Mouse (Mus musculus) mouse embryonic stem cell (cell line): ENCODE measurements around the gene Baz2b.
"Not testable (repeated sequence)": the region's sequence is repeated elsewhere in the genome, so short reads cannot be mapped to it uniquely, and the experiment has no call there.

ENCODE experiments used
- in situ Hi-C, 2 experiments: fragments of 300-500 bp; cut with MboI; formaldehyde crosslinking; loops; 1 replicate in 1 of 2; 3 replicates in 1 of 2; pipeline ENCODE4 v1.14.3; 2019 to 2020; ENCODE audit warnings: low sequenced_read_pairs in 2 of 2, low pct_unique_long_range_greater_than_20kb in 1 of 2, mixed read lengths in 1 of 2; ENCODE audit not compliant: unreplicated experiment in 1 of 2

Baz2b gene

GRCm38 (mm10) chr2:60147428-60147827 lies 62.2 kb downstream of the Baz2b start:
- in situ Hi-C loops, result no loop called here

DNA sequence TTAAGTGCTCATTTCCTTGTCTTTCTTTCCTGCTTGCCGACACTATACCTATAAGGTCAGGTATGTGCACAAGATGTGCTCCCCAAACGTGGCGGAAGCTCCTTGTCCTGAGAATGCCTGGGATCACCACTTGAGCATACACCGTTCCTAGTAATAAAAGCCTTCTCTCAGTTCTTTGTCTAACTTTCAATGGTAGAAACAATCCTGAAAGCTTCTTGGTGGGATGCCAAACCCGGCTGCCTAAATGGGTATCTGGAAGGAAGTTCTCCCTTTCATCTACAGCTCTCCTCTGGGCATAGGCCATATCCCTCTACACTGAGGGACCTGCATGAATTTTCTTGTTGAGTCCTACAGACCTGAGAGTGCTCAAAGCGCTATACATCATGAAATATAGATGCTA lies 63.9 kb downstream of the Baz2b start:
- in situ Hi-C loops, result no loop called here

GRCm38 (mm10) chr2:60143383-60143782 lies 66.3 kb downstream of the Baz2b start:
- in situ Hi-C loops, result no loop called here

- in situ Hi-C loops, result no loop called here
These were observed 67.4 kb downstream of the Baz2b start for GRCm38 (mm10) chr2:60142281-60142680.

DNA sequence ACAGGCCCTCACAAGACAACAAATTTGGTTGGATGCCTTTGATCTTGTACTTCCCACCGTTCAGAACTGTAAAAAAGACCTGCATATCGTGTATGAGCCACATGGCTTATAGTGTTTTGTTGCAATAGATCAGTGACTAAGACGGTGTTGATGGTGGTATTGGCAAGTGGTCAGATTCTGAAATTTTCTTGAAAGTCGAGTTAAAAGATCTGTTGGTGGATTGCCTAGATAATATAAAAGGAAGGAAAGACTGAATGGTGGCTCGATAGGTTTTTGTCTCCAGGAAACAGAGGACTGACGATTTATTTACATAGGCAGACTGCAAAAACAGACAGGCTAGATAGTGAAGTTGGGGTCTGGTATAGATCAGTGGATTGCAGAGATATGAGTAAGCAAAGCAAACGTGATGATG lies 70.9 kb downstream of the Baz2b start:
- in situ Hi-C loops, result no loop called here

DNA sequence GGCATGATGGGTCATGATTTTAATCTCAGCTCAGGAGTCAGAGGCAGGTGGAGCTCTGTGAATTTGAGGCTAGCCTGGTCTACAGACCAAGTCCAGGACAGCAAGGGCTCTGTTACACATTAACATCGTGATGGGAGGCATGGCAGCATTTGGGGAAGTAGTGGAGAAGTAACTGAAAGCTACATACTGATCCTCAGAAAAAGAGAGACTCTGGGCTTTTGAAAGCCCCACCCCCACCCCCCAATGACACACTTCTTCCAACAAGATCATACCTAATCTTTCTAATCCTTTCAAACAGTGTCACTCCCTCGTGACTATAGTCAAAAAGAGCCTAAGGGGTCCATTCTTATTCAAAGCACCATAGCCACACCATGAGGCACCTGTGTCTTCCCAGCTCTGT lies 73.8 kb downstream of the Baz2b start:
- in situ Hi-C loops, result no loop called here

DNA sequence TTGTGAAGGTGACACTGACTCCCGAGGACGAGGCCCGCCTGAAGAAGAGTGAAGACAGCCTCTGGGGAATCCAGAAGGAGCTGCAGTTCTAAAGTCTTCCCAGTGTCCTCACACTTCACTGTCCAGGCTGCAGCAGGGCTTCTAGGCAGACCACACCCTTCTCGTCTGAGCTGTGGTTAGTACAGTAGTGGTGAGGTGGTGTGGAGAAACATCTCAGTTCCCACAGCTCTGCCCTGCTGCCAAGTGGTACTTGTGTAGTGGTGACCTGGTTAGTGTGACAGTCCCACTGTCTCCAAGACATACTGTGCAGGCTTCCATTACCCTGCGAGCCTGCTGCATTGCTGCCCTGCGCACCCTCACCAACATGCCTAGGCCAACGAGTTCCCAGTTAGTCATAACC lies 74.7 kb downstream of the Baz2b start:
- in situ Hi-C loops, result not testable (repeated sequence)

DNA sequence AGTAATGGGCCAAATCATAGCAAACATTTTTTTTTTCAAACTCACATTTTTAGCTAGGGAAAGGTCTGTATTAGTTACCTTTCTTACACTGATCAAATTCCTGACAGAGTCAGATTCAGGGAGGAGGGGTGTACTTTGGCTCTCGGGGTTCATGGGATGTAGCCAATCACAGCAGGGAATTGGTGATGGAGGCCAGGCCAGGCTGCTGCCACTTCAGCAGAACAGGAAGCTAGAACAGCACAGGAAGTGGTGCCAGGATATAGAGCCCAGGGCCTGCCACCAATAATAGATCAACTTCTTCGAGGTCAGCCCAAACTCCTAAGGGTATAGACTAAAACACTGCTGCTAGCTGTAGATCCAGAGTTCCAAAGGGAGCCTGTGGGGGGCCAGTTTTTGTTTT lies 76.6 kb downstream of the Baz2b start:
- in situ Hi-C loops, result no loop called here

- in situ Hi-C loops, result no loop called here
These were observed 77.2 kb downstream of the Baz2b start for GRCm38 (mm10) chr2:60132269-60133042.

DNA sequence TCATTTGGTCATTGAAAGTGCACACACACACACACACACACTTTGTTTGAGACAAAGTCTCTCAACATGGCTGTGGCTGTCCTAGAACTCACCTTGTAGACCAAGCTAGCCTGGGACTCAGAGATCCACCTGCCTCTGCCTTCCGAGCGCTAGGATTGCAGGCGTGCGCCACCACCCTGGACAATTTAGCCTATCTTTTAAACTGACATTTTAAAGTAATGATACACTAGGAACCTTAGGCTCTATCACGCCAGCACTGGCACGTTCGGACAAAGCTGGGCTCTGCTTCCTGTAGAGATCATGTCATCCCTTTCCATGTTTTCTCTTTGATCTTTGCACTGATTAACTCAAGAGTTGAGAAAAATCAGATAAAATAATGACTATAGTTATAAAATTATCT lies 81.0 kb downstream of the Baz2b start:
- in situ Hi-C loops, result no loop called here

DNA sequence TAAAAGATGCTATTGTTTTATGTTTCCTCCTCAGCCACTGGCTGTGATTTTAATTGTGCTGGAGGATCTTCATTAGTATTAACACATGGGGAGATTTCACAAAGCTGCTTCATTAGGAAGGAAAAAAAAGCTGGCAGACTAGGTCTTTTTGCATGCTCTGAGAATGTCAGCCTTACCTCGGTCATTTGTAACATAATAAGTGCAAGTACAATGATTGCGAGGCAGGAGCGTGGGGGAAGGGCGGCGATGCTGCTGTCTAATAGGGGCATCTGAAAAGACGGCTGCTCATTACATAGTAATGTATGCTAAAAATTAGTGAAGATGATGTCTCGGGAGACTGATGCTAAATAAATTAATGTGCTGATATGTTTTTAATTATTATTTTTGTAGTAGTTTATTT lies 82.8 kb downstream of the Baz2b start:
- in situ Hi-C loops, result no loop called here

DNA sequence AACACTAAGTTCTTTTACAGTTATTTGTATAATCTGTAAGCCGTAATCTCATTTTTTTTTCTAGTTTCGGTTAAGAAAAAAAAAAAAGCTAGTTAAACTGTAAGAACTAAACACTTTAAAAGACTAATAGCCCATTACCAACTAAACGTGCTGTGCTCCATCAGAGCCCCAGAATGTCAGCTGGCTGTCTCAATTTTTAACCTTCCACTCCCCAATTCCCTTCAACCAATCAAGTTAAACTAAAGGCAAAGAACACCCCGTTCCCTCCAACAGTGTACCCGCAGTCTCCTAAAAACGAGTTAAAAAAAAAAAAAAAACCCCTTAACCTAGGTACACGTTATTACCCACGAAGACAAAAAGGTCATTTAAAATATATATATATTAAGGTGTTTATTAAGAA lies 83.3 kb downstream of the Baz2b start:
- in situ Hi-C loops, result no loop called here

GRCm38 (mm10) chr2:60125049-60126004 lies 84.3 kb downstream of the Baz2b start:
- in situ Hi-C loops, result no loop called here

- in situ Hi-C loops, result no loop called here
These were observed 85.0 kb downstream of the Baz2b start for GRCm38 (mm10) chr2:60124648-60125048.

- in situ Hi-C loops, result no loop called here
These were observed 85.6 kb downstream of the Baz2b start for GRCm38 (mm10) chr2:60123911-60124647.

GRCm38 (mm10) chr2:60123061-60123874 lies 86.4 kb downstream of the Baz2b start:
- in situ Hi-C loops, result no loop called here

DNA sequence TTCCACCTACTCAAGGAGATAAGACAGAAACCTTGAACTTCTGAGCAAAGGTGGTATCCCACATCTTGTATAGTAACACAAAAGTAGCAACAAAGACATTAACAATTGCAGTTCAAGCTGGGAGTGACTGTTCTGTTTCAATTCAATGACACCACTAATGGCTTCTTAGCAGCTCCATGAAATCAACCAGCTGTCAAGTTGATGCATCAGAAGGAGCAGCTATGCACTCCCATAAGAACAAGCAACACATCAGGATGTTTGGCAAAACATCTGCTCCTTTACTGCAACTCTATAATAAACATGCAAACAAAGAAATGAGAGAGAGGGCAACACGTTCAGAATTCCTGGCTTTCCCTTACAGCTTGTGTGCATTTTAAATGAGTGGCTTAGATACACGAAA lies 87.5 kb downstream of the Baz2b start:
- in situ Hi-C loops, result no loop called here

GRCm38 (mm10) chr2:60120681-60121080 lies 89.0 kb downstream of the Baz2b start:
- in situ Hi-C loops, result no loop called here
